In the genomic region with DNA sequence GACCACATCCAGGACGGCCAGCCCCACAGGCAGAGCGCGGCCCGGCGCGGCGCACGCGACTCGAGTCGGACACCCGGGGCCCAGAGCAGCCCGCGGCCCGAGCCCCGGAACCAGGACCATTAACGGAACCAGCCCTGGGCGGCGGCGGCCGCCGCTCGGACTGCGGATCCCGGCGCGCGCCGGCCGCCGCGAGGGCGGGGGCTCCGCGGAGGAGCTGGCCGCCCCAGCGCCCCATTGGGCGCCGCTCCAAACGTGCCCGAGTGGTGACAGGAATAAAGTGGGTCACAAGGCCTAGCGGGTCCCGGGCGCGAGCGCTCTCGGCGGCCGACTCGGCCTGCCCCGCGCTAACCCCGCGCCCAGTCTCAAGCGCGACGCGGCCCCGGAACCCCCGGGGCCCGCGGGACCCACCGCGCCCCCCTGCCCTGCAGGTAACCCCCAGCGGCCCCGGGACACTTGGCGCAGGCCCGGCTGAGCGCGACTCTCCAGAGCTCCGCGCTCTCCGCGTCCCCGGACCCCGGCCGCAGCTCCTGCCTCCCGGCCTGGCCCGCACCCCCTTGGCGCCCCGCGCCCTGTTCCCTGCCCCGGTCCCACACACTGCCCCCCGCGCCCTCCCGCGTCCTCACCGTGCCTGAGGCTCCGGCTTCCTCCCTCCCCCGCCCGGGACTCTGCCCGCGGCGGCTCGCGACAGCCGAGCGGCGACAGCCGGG, we compare ENCODE assay signal across 8 mouse cellular contexts. TPM values are rescaled to one million over a fixed set of nuclear protein-coding genes. Genes with fewer than 3 reads are reported as not detected.
DNase-seq lines count a peak whose midpoint lies in the region; ATAC-seq and TF ChIP-seq lines count a peak whose summit lies in the region.

No protein-coding gene starts in this region.

- H3K36me3 ChIP-seq in ES-Bruce4 (ENCODE audit: control insufficient read depth, insufficient read depth, low read length, poor library complexity, severe bottlenecking), result no peaks in the 10 kb centered on the region
- H3K36me3 ChIP-seq in forebrain, embryonic 15.5 days, result no peaks in the 10 kb centered on the region
- H3K36me3 ChIP-seq in lung, embryonic 16.5 days (ENCODE audit: control insufficient read depth, insufficient read depth, low read length), result no peaks in the 10 kb centered on the region

- peak overlapping the region; percentile 76 for H3K4me2 ChIP-seq in forebrain, embryonic 15.5 days (replicated peaks)
- peak overlapping the region; percentile 96 for H3K4me2 ChIP-seq in lung, embryonic 16.5 days (ENCODE audit: low read depth, low read length)

- H3K27ac ChIP-seq in ES-Bruce4 (ENCODE audit: insufficient read depth, low read length), result peak overlapping the region; percentile 15; the same call in 1 of the 2 replicates
- peak overlapping the region; percentile 99 for H3K27ac ChIP-seq in forebrain, embryonic 15.5 days (replicated peaks)
- peak overlapping the region; percentile 98 for H3K27ac ChIP-seq in lung, embryonic 16.5 days (ENCODE audit: low read length)

- under 1% methylated on average over 94 of the region's 100 CpGs for WGBS in forebrain, embryonic 15.5 days
- WGBS in lung, embryonic 16.5 days, result under 1% methylated on average over 74 of the region's 100 CpGs

- ATAC-seq in forebrain, embryonic 15.5 days (replicated peaks), result peak; percentile 79
- peak; percentile 81 for ATAC-seq in lung, embryonic 16.5 days (ENCODE audit: low read depth)

- peak overlapping the region; percentile 100 for H3K9ac ChIP-seq in ES-Bruce4 (ENCODE audit: low read depth, poor library complexity, severe bottlenecking)
- peak overlapping the region; percentile 98 for H3K9ac ChIP-seq in forebrain, embryonic 15.5 days (replicated peaks)
- peak overlapping the region; percentile 95 for H3K9ac ChIP-seq in lung, embryonic 16.5 days (ENCODE audit: low read length)

- no peaks in the 10 kb centered on the region for H3K27me3 ChIP-seq in ES-Bruce4 (ENCODE audit: control insufficient read depth, insufficient read depth, low read length, poor library complexity, severe bottlenecking)
- H3K27me3 ChIP-seq in forebrain, embryonic 15.5 days, result no peaks in the 10 kb centered on the region
- no peaks in the 10 kb centered on the region for H3K27me3 ChIP-seq in lung, embryonic 16.5 days (ENCODE audit: control insufficient read depth, insufficient read depth, low read depth, low read length)

- H3K4me1 ChIP-seq in ES-Bruce4 (ENCODE audit: control insufficient read depth, insufficient read depth, low read length), result no peaks in the 10 kb centered on the region
- H3K4me1 ChIP-seq in forebrain, embryonic 15.5 days, result peaks cover 32% of the 10 kb centered on the region
- peaks cover 13% of the 10 kb centered on the region; the same call in 1 of the 2 replicates for H3K4me1 ChIP-seq in lung, embryonic 16.5 days (replicated peaks; ENCODE audit: control insufficient read depth, insufficient read depth, low read length)

- peak; percentile 57 for DNase-seq in c-Kit-positive CD71-positive TER-119-positive erythroid progenitor cells, embryonic 14.5 days (ENCODE audit: low spot score)
- DNase-seq in heart, postnatal 25 days (ENCODE audit: low spot score), result peak; percentile 66
- peak; percentile 22 to 60 for DNase-seq in layer of hippocampus, adult 8-10 months (ENCODE audit: low spot score in 2 of 2)
- peak; percentile 48 for DNase-seq in ovary, postnatal 10 days (ENCODE audit: low spot score)
- DNase-seq in thymus, postnatal 0 days (ENCODE audit: low spot score), result peak; percentile 60

- no peak for TF ChIP-seq POLR2A in ES-Bruce4 (IDR thresholded peaks at IDR 0.05; ENCODE audit: insufficient read depth, low read length)

- intact Hi-C loops in heart, postnatal 25 days (cut with DNase I), result loop anchor here (2.0 to 10.0 kb wide), 4 partner anchors 163 to 429 kb away; partner anchors contain the start of genes Cep135 and Srd5a3

- H3K4me3 ChIP-seq in ES-Bruce4 (ENCODE audit: low read depth, low read length), result peak overlapping the region; percentile 73
- H3K4me3 ChIP-seq in forebrain, embryonic 15.5 days, result peak overlapping the region; percentile 98
- peak overlapping the region; percentile 91 for H3K4me3 ChIP-seq in lung, embryonic 16.5 days (ENCODE audit: low read length)

- no peak for TF ChIP-seq EP300 in ES-Bruce4 (IDR thresholded peaks at IDR 0.05; ENCODE audit: insufficient read depth, low read depth, low read length)

- no peaks in the 10 kb centered on the region for H3K9me3 ChIP-seq in ES-Bruce4 (replicated peaks; ENCODE audit: control insufficient read depth, insufficient read depth, low read length, poor library complexity, severe bottlenecking)
- H3K9me3 ChIP-seq in forebrain, embryonic 15.5 days, result no peaks in the 10 kb centered on the region
- no peaks in the 10 kb centered on the region for H3K9me3 ChIP-seq in lung, embryonic 16.5 days (ENCODE audit: control insufficient read depth, low read length)

- no peak for TF ChIP-seq CTCF in ES-Bruce4 (IDR thresholded peaks at IDR 0.05; ENCODE audit: low read depth, low read length)

RNA-seq across cellular contexts. Expression of gene Clock, which starts 0.7 kb away (rescaled TPM):
- polyA plus RNA-seq in ES-Bruce4 (2011; ENCODE audit: insufficient read depth, insufficient read length, low read depth, missing spikeins), result 14.8 and 17.0 TPM in 2 replicates
- 12.9 and 14.1 TPM in 2 replicates for polyA plus RNA-seq in forebrain, embryonic 15.5 days (2015; fragmentation: Nextera tagmentation; extraction: Ambion mirVana)
- total RNA-seq in heart, postnatal 25 days (2021), result 10 to 100 TPM; 27.2 to 34.1 TPM
- 10 to 100 TPM; 41.8 to 56.0 (median 49.7) TPM for total RNA-seq in layer of hippocampus, adult 8-10 months (2022)
- polyA plus RNA-seq in lung, embryonic 16.5 days (2015; fragmentation: Nextera tagmentation; extraction: Ambion mirVana), result 13.9 and 14.9 TPM in 2 replicates
- 3.7 and 5.6 TPM in 2 replicates for polyA plus RNA-seq in thymus, postnatal 0 days (2015; fragmentation: Nextera tagmentation; extraction: Ambion mirVana)

RNA-seq across cellular contexts. Expression of gene Pdcl2, which starts 27.1 kb away (rescaled TPM):
- polyA plus RNA-seq in ES-Bruce4 (2011; ENCODE audit: insufficient read depth, insufficient read length, low read depth, missing spikeins), result 1.2 and 1.3 TPM in 2 replicates
- not detected in 2 replicates for polyA plus RNA-seq in forebrain, embryonic 15.5 days (2015; fragmentation: Nextera tagmentation; extraction: Ambion mirVana)
- not detected for total RNA-seq in heart, postnatal 25 days (2021)
- not detected for total RNA-seq in layer of hippocampus, adult 8-10 months (2022)
- not detected in 2 replicates for polyA plus RNA-seq in lung, embryonic 16.5 days (2015; fragmentation: Nextera tagmentation; extraction: Ambion mirVana)
- not detected in 2 replicates for polyA plus RNA-seq in thymus, postnatal 0 days (2015; fragmentation: Nextera tagmentation; extraction: Ambion mirVana)

RNA-seq across cellular contexts. Expression of gene Nmu, which starts 59.7 kb away (rescaled TPM):
- not detected in 2 replicates for polyA plus RNA-seq in ES-Bruce4 (2011; ENCODE audit: insufficient read depth, insufficient read length, low read depth, missing spikeins)
- polyA plus RNA-seq in forebrain, embryonic 15.5 days (2015; fragmentation: Nextera tagmentation; extraction: Ambion mirVana), result 0.42 TPM in 1 of 2 replicates, not detected in the other
- total RNA-seq in heart, postnatal 25 days (2021), result not detected
- not detected for total RNA-seq in layer of hippocampus, adult 8-10 months (2022)
- 0.26 and 0.57 TPM in 2 replicates for polyA plus RNA-seq in lung, embryonic 16.5 days (2015; fragmentation: Nextera tagmentation; extraction: Ambion mirVana)
- polyA plus RNA-seq in thymus, postnatal 0 days (2015; fragmentation: Nextera tagmentation; extraction: Ambion mirVana), result 0.15 TPM in 1 of 2 replicates, not detected in the other

Comparison
In these comparisons a context has a peak if more than half of its experiments do, and no peak if none do; other contexts are left out.
1. Peak in every context shown above with its lines: DNase-seq, ATAC-seq, H3K4me3 ChIP-seq and H3K27ac ChIP-seq.
2. H3K27ac ChIP-seq: peak in every context shown above with its lines; median percentile 99 in forebrain, embryonic 15.5 days; 98 in lung, embryonic 16.5 days; 15 in ES-Bruce4.